Mouse (Mus musculus): Measurements from ENCODE around the gene Defb36.

DNA sequence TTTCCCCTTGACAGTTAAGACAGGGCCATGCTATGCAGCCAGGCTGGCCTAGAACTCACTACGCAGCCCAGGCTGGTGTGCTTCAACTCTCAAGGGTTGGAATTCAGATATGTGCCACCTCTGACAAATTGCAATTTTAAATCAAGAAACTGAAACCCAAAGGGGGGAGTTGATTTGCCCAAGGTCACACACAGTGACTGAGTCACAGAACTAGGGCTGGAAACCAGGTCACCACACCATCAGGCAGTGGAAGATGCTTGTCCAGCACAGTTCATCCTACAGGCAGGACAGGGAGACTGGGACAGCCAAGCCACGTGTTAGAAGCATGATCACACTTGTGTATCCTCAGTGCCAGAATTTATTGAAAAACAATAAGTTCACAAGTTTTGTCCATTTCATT lies 20.4 kb downstream of the Defb36 start:
- TF ChIP-seq POLR2A (IDR thresholded peaks at IDR 0.05; ENCODE audit: borderline replicate concordance, insufficient read depth, low read length) (no peak), CTCF (IDR thresholded peaks at IDR 0.05; ENCODE audit: borderline replicate concordance, insufficient read depth, low read depth, low read length) (no peak)

All from cerebellum, adult 2 months (tissue).